In genomic region chr15:97161530-97161929, GRCm38 (mm10) we compare ENCODE assay signal across 17 mouse cellular contexts.
"Had no signal": no experiment of that assay in that cellular context is flagged by ENCODE, and none has a peak within 500 bp of the region (broad histone marks: within the 10 kb centered on the region; RNA-seq: fewer than 3 reads in every experiment).

No protein-coding gene starts in this region.

- H3K27me3 ChIP-seq: lung, embryonic 15.5 days; megakaryocyte, embryonic 14.5 days; midbrain, embryonic 12.5 days; midbrain, embryonic 15.5 days; neural tube, embryonic 12.5 days; stomach, embryonic 15.5 days had no signal

- ATAC-seq: lung, postnatal 0 days; midbrain, embryonic 15.5 days had no signal

- H3K4me2 ChIP-seq: lung, embryonic 15.5 days; midbrain, embryonic 12.5 days; midbrain, embryonic 15.5 days; neural tube, embryonic 12.5 days; stomach, embryonic 15.5 days had no signal

- H3K4me1 ChIP-seq: lung, embryonic 15.5 days; megakaryocyte, embryonic 14.5 days; midbrain, embryonic 12.5 days; midbrain, embryonic 15.5 days; neural tube, embryonic 12.5 days; stomach, embryonic 15.5 days had no signal

- H3K9me3 ChIP-seq: lung, embryonic 15.5 days; midbrain, embryonic 12.5 days; midbrain, embryonic 15.5 days; neural tube, embryonic 12.5 days; stomach, embryonic 15.5 days had no signal

- H3K9ac ChIP-seq: liver, postnatal 0 days; lung, embryonic 15.5 days; midbrain, embryonic 12.5 days; midbrain, embryonic 15.5 days; neural tube, embryonic 12.5 days; stomach, embryonic 15.5 days had no signal

- H3K36me3 ChIP-seq: lung, embryonic 15.5 days; midbrain, embryonic 12.5 days; midbrain, embryonic 15.5 days; neural tube, embryonic 12.5 days; stomach, embryonic 15.5 days had no signal

- DNase-seq: liver, postnatal 0 days; lung, adult 2 months; lung, postnatal 14 days; lung, postnatal 36 days; right cerebral cortex, postnatal 14 days; thymus, adult 2 months; thymus, postnatal 25 days; thymus, postnatal 4 days had no signal

- H3K27ac ChIP-seq: lung, embryonic 15.5 days; macrophage; midbrain, embryonic 12.5 days; midbrain, embryonic 15.5 days; neural tube, embryonic 12.5 days; stomach, embryonic 15.5 days; stomach, postnatal 0 days had no signal

- H3K4me3 ChIP-seq: lung, embryonic 15.5 days; megakaryocyte, embryonic 14.5 days; midbrain, embryonic 12.5 days; midbrain, embryonic 15.5 days; neural tube, embryonic 12.5 days; stomach, embryonic 15.5 days had no signal
